Mouse (Mus musculus) heart, embryonic 15.5 days (tissue): ENCODE measurements at regions not wholly inside any gene's neighbourhood (a gene's known extent, or its start where the extent isn't known, plus 50 kb on each side); places are given as distances from the start of the nearest gene placed in this dataset.

ENCODE experiments used
- ATAC-seq: fragments of 200-750 bp; cut with Nextera tagmentation; replicated peaks from 2 replicates; pipeline ENCODE4 v1.8.0; 2017; ENCODE audit warnings: low read depth, moderate TSS enrichment; ENCODE audit not compliant: insufficient number of reproducible peaks, insufficient read depth, low FRiP score
- H3K27ac ChIP-seq: fragments of 300-500 bp; sonication (generic); 2 replicates; pipeline ENCODE4 v1.5.1; 2015; ENCODE audit warnings: mild to moderate bottlenecking, inconsistent platforms
- H3K27me3 ChIP-seq: fragments of 300-500 bp; sonication (generic); 2 replicates; pipeline ENCODE4 v1.6.1; 2015; ENCODE audit warnings: inconsistent platforms
- H3K36me3 ChIP-seq: fragments of 300-500 bp; sonication (generic); 2 replicates; pipeline ENCODE4 v1.6.1; 2015; ENCODE audit warnings: mild to moderate bottlenecking, inconsistent platforms
- H3K4me1 ChIP-seq: fragments of 300-500 bp; sonication (generic); replicated peaks from 2 replicates; pipeline ENCODE4 v1.6.1; 2015; ENCODE audit warnings: inconsistent platforms
- H3K4me2 ChIP-seq: fragments of 300-500 bp; sonication (generic); 2 replicates; pipeline ENCODE4 v1.6.1; 2015; ENCODE audit warnings: inconsistent platforms, mild to moderate bottlenecking, moderate library complexity
- H3K4me3 ChIP-seq: fragments of 300-500 bp; sonication (generic); 2 replicates; pipeline ENCODE4 v1.5.1; 2015; ENCODE audit warnings: mild to moderate bottlenecking, inconsistent platforms
- H3K9ac ChIP-seq: fragments of 300-500 bp; sonication (generic); 2 replicates; pipeline ENCODE4 v1.6.1; 2015; ENCODE audit warnings: mild to moderate bottlenecking, inconsistent platforms
- H3K9me3 ChIP-seq: fragments of 300-500 bp; sonication (generic); replicated peaks from 2 replicates; pipeline ENCODE4 v1.6.1; 2016; ENCODE audit warnings: inconsistent platforms
- WGBS: fragments of 180-500 bp; shearing (Covaris S2); methylation state at CpG from one replicate; pipeline ENCODE4 v1.1.7; 2015; ENCODE audit warnings: mixed read lengths; 5-methylcytosine and 5-hydroxymethylcytosine counted together

DNA sequence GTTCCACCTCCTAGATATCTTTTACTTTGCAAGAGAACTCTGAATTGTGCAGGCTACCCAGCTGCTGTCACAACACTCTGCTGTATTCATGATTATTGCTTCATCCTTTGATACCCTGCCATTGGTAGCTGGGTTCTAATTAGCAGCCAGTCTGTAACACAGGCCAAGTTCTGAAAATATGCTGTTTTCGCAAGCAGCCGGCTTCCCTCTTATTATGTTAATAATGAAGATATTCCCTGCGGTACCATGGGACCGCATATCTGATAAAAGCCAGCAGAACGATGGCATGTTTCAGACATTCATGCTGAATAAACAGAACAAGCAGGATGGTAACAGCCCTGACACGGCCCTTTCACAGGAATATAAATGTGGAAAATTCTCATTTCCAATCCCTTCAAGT, 235.6 kb downstream of the Galc start:
- no peak for ATAC-seq
- Histone ChIP-seq H3K27me3 (no peaks in the 10 kb centered on the region), H3K36me3 (no peaks in the 10 kb centered on the region), H3K4me3 (no peak overlapping the region), H3K9me3 (no peaks in the 10 kb centered on the region), H3K4me1 (no peaks in the 10 kb centered on the region), H3K4me2 (no peak overlapping the region), H3K27ac (no peak overlapping the region), H3K9ac (no peak overlapping the region)
- WGBS = 75% methylated on average over 6 of the region's 6 CpGs

DNA sequence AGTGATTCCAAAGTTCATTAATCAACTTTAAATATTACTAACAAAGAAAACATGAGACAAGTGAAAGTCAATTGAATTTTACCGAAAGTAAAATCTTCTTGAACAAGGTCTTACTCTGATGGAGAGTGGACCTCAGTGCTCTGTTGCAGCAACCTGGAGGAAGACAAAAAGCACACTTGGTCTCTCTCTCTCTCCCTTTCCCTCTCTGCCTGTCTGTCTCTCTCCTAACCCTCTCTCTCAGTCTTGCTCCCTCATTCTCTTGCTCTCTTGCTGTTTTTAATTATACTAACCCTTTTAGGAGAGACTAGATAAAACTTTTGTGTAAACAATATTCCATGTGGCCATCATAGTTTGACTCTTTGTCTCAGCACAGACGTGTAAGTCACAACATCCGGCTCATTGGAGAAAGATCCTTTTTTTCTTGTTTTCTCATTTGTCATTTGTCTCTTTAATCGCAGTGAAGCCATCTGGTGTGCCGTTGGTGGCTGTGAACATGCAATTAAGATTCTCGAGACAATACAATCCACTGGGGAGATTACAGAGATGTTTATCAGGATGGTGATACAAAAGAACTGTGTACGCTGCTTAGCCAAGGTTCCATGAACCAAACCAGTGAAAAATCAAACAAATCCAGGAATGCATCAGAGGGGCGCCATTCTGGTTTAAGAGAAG, 244.5 kb downstream of the Galc start:
- H3K4me3 ChIP-seq = no peak overlapping the region
- ATAC-seq = no peak
- no peak overlapping the region for H3K4me2 ChIP-seq
- 50% methylated on average over 8 of the region's 8 CpGs for WGBS
- H3K9me3 ChIP-seq = no peaks in the 10 kb centered on the region
- no peaks in the 10 kb centered on the region for H3K4me1 ChIP-seq
- no peaks in the 10 kb centered on the region for H3K36me3 ChIP-seq
- H3K9ac ChIP-seq = no peak overlapping the region
- no peaks in the 10 kb centered on the region for H3K27me3 ChIP-seq
- H3K27ac ChIP-seq = no peak overlapping the region

- Histone ChIP-seq H3K27me3 (no peaks in the 10 kb centered on the region), H3K4me3 (no peak overlapping the region), H3K4me1 (no peaks in the 10 kb centered on the region), H3K9ac (no peak overlapping the region), H3K36me3 (no peaks in the 10 kb centered on the region), H3K9me3 (no peaks in the 10 kb centered on the region), H3K27ac (no peak overlapping the region), H3K4me2 (no peak overlapping the region)
- 95% methylated on average over 2 of the region's 2 CpGs for WGBS
- ATAC-seq = no peak
These were observed 250.1 kb downstream of the Galc start for GRCm38 (mm10) chr12:98009175-98009574.

DNA sequence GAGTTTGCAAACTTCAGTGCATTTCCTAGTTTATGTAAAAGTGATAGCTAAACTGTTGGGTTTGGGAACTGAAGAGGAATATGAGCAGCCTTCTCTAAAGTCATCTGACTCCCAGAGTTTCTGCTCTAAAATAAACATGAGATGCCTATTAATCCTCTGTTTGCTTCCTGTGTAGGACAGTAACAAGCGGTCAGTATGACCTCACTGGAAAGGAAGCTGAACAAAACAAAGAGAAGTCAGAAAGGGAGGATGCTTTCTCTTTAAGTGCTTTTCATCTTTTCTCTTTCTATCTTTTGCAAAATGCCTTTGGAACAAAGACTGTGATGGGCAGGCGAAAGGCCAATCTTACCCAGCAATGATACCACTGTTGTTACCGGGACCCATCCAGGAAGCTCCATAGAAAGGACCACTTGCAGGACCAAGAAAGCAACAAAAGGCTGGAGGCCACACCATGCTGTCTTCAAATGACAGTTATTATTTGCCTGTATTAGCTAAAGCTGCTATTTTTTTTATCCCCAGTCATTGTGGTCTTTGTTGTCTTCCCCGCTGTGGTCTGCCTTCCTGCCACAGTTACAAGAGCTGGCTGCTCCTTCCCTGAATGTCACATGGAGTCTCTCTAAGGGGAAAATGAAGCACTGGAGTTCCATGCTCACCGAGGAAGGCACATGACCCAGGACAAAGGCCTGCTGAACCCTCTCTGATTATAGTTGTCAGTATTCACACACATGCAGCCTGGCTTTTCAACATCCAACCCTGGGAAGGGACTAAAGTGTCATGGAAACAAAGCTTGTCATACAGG, 253.4 kb downstream of the Galc start:
- Histone ChIP-seq H3K4me2 (no peak overlapping the region), H3K4me3 (no peak overlapping the region), H3K27me3 (no peaks in the 10 kb centered on the region), H3K36me3 (no peaks in the 10 kb centered on the region), H3K9me3 (no peaks in the 10 kb centered on the region), H3K9ac (no peak overlapping the region), H3K4me1 (no peaks in the 10 kb centered on the region), H3K27ac (no peak overlapping the region)
- ATAC-seq = no peak
- 43% methylated on average over 5 of the region's 5 CpGs for WGBS

DNA sequence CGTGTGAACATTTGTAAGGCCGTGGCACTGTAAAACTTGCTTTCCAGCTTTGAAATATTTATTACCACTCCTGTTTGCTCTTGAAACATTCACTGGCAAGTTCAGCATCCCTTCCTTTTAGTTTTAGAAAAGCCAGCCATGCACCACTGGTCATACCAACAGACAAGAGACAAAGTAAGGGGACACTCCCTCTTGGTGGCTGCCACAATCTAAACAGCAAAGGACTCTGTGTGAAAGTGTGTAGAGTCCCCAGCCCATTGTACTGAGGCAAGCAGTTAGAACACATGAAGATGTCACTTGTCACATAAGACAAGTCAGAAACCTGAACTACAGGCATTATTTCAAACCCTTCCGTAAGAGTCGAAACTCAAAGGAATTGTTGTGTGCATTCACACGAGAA, 257.0 kb downstream of the Galc start:
- 83% methylated on average over 5 of the region's 5 CpGs for WGBS
- H3K27ac ChIP-seq = no peak overlapping the region
- H3K27me3 ChIP-seq = no peaks in the 10 kb centered on the region
- no peak overlapping the region for H3K9ac ChIP-seq
- no peak for ATAC-seq
- no peaks in the 10 kb centered on the region for H3K4me1 ChIP-seq
- no peak overlapping the region for H3K4me2 ChIP-seq
- no peak overlapping the region for H3K4me3 ChIP-seq
- H3K9me3 ChIP-seq = no peaks in the 10 kb centered on the region
- no peaks in the 10 kb centered on the region for H3K36me3 ChIP-seq

- Histone ChIP-seq H3K4me1 (no peaks in the 10 kb centered on the region), H3K4me3 (no peak overlapping the region), H3K27ac (no peak overlapping the region), H3K36me3 (no peaks in the 10 kb centered on the region), H3K4me2 (no peak overlapping the region), H3K27me3 (no peaks in the 10 kb centered on the region), H3K9me3 (no peaks in the 10 kb centered on the region), H3K9ac (no peak overlapping the region)
- WGBS = 41% methylated on average over 1 of the region's 1 CpGs
- no peak for ATAC-seq
These were observed 264.4 kb downstream of the Galc start for GRCm38 (mm10) chr12:97994884-97995283.

- no peak overlapping the region for H3K4me2 ChIP-seq
- H3K4me1 ChIP-seq = no peaks in the 10 kb centered on the region
- H3K4me3 ChIP-seq = no peak overlapping the region
- H3K9ac ChIP-seq = no peak overlapping the region
- WGBS = 86% methylated on average over 3 of the region's 3 CpGs
- H3K9me3 ChIP-seq = no peaks in the 10 kb centered on the region
- no peak for ATAC-seq
- no peak overlapping the region for H3K27ac ChIP-seq
- H3K27me3 ChIP-seq = no peaks in the 10 kb centered on the region
- H3K36me3 ChIP-seq = no peaks in the 10 kb centered on the region
These were observed 265.3 kb downstream of the Galc start for GRCm38 (mm10) chr12:97993937-97994336.

GRCm38 (mm10) chr12:97983390-97983789, 275.9 kb downstream of the Galc start:
- Histone ChIP-seq H3K4me1 (no peaks in the 10 kb centered on the region), H3K36me3 (no peaks in the 10 kb centered on the region), H3K27me3 (no peaks in the 10 kb centered on the region), H3K9me3 (no peaks in the 10 kb centered on the region), H3K9ac (no peak overlapping the region), H3K27ac (no peak overlapping the region), H3K4me2 (no peak overlapping the region), H3K4me3 (no peak overlapping the region)
- WGBS = 86% methylated on average over 1 of the region's 1 CpGs
- no peak for ATAC-seq

DNA sequence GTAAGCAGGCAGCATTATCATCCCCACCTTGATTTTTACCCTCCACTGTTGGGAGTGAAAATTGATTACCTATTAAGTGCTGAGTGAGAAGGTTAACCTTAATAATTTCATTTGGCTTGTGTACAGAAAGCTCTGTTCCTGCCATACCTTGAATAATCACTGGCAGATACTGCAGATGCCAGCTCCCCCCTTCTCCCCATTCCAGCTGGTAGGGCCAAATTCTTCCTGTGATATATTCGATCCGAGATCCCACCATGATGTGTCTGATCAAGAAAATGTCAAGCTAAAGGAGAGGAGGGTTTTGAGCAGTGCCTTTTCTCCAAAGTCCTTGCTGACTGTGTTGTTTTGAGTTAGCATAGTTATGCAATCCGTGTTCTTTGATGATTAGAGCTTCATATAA, 280.6 kb downstream of the Galc start:
- no peak overlapping the region for H3K4me3 ChIP-seq
- WGBS = 69% methylated on average over 3 of the region's 3 CpGs
- no peak overlapping the region for H3K4me2 ChIP-seq
- H3K9me3 ChIP-seq = no peaks in the 10 kb centered on the region
- H3K9ac ChIP-seq = no peak overlapping the region
- H3K4me1 ChIP-seq = no peaks in the 10 kb centered on the region
- H3K36me3 ChIP-seq = no peaks in the 10 kb centered on the region
- ATAC-seq = no peak
- H3K27ac ChIP-seq = no peak overlapping the region
- H3K27me3 ChIP-seq = no peaks in the 10 kb centered on the region

- Histone ChIP-seq H3K9me3 (no peaks in the 10 kb centered on the region), H3K4me3 (no peak overlapping the region)
- 81% methylated on average over 8 of the region's 8 CpGs for WGBS
These were observed 281.0 kb downstream of the Galc start for GRCm38 (mm10) chr12:97978178-97978651.

DNA sequence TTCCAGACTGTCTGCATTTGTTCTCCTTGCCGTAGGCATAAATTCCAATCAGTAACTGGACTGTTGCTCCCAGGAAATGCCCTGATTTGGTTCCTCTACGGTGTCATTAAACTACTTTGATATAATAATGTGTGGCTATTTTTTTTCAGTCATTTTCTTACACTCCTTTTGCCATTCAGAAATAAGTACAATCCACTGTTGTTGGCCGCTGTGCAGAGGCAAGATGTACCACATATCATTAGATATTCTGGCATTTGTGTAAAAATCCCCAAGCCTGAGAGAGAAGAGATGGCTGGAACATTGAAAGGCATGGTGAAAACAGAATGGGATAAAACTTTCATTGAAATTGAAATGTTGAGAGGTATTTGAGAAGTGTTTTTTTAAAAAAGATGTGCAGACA, 281.6 kb downstream of the Galc start:
- Histone ChIP-seq H3K27ac (no peak overlapping the region), H3K4me2 (no peak overlapping the region)
- 65% methylated on average over 3 of the region's 3 CpGs for WGBS

More at GRCm38 (mm10) chr12:97978178-97978651, 281.0 kb downstream of the Galc start:
- no peaks in the 10 kb centered on the region for H3K4me1 ChIP-seq
- H3K27me3 ChIP-seq = no peaks in the 10 kb centered on the region
- no peaks in the 10 kb centered on the region for H3K36me3 ChIP-seq
- no peak overlapping the region for H3K9ac ChIP-seq
- no peak for ATAC-seq
- no peak overlapping the region for H3K27ac ChIP-seq
- no peak overlapping the region for H3K4me2 ChIP-seq

More for the DNA sequence above, 281.6 kb downstream of the Galc start:
- Histone ChIP-seq H3K4me3 (no peak overlapping the region), H3K36me3 (no peaks in the 10 kb centered on the region), H3K9me3 (no peaks in the 10 kb centered on the region), H3K27me3 (no peaks in the 10 kb centered on the region), H3K9ac (no peak overlapping the region), H3K4me1 (no peaks in the 10 kb centered on the region)
- no peak for ATAC-seq
